Mouse (Mus musculus) heart, adult 2 months (tissue): ENCODE results near the gene Zfp428.
A peak's percentile ranks its signal among the peaks of the same experiment; 100 is the strongest.

ENCODE experiments used
- CTCF ChIP-seq: fragments of 200-600 bp; IDR thresholded peaks from 2 replicates; pipeline ENCODE4 v1.8.1; 2022; ENCODE audit warnings: antibody characterized with exemption, mild to moderate bottlenecking, moderate library complexity
- EP300 ChIP-seq: fragments of 200-500 bp; IDR thresholded peaks from 2 replicates; pipeline ENCODE4 v1.6.1; 2011; ENCODE audit warnings: low read depth, low read length, control low read depth; ENCODE audit not compliant: insufficient read depth
- POLR2A ChIP-seq: fragments of 200-500 bp; IDR thresholded peaks from 2 replicates; pipeline ENCODE4 v1.6.1; 2011; ENCODE audit warnings: mild to moderate bottlenecking, low read depth, low read length, control low read depth; ENCODE audit not compliant: insufficient read depth

DNA sequence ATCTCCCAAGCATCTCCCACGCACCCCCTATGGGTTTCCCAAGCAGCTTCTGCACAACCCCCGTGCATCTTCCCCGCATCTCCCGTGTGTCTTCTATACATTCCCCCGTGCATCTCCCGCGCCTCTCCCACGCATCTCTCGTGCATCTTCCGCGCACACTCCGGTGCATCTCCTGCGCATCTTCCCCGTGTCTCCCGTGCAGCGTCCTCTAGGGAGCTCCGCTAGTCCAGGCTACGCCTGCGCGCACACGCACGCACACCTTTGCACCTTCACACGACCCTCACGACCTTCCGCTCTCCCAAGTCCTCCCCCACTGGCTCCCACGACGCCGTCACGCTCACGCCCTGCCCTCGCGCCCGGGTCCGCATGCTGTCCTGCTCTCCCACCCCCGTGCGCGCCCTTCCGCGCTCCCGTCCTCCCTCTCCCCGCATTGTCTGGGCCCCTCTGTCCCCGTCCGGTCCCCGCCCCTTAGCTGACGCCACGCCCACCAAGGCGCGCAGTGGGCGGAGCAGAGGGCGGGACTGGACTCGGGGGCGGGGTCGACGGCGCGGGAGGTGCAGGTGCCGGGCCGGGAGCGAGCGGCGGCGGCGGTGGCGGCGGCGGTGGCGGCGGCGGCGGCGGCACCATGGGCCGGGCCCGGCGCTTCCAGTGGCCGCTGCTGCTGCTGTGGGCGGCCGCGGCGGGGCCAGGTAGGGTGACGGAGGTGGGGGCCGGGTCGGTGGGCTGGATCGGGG lies 25.2 kb upstream of the Zfp428 start, which contains the start of gene Cadm4:
- TF ChIP-seq POLR2A (peak; percentile 52; the same call in 1 of the 2 replicates), CTCF (no peak), EP300 (no peak)
